Mouse (Mus musculus): ENCODE data around the gene Smim11. TPM values are rescaled to one million over a fixed set of nuclear protein-coding genes. Genes with fewer than 3 reads are reported as not detected.

Gene Smim11
- total RNA-seq (2023) = 23.7 TPM

GRCm38 (mm10) chr16:92300649-92301411 lies at the start of gene Smim11:
TSS of gene Smim11 (plus strand) at chr16:92301286.

GRCm38 (mm10) chr16:92292101-92292500 lies 9.0 kb upstream of the Smim11 start, which contains the start of gene Kcne2:
TSS of gene Kcne2 (plus strand) at chr16:92292389.

GRCm38 (mm10) chr16:92321341-92321740 lies 20.3 kb downstream of the Smim11 start, which contains the start of gene Fam243:
TSS of gene Fam243 (minus strand) at chr16:92321441.

GRCm38 (mm10) chr16:92359229-92359628 lies 58.1 kb downstream of the Smim11 start, which contains the start of gene Kcne1:
TSS of gene Kcne1 (minus strand) at chr16:92359468.

Other genes starting within 250 kb of the Smim11 start
- gene Mrps6, start 243.0 kb upstream of the Smim11 start, total RNA-seq (2023) = 24.1 TPM
- not detected for gene Gm49711, start 243.0 kb upstream of the Smim11 start, total RNA-seq (2023)
- 11.3 TPM for gene Slc5a3, start 243.0 kb upstream of the Smim11 start, total RNA-seq (2023)
- not detected for gene Kcne2, start 8.9 kb upstream of the Smim11 start, total RNA-seq (2023)
- gene Fam243, start 20.2 kb downstream of the Smim11 start, total RNA-seq (2023) = not detected
- gene Kcne1, start 58.2 kb downstream of the Smim11 start, total RNA-seq (2023) = not detected
- gene Rcan1, start 169.6 kb downstream of the Smim11 start, total RNA-seq (2023) = 7.1 TPM
- gene Clic6, start 184.4 kb downstream of the Smim11 start, total RNA-seq (2023) = not detected